Mouse (Mus musculus) testis, postnatal 14 days (tissue): ENCODE data around the gene Grwd1.

Source experiments
- DNase-seq: peaks from one replicate; pipeline ENCODE4 v3.0.0; 2021; ENCODE audit warnings: low spot score

Gene Grwd1

DNA sequence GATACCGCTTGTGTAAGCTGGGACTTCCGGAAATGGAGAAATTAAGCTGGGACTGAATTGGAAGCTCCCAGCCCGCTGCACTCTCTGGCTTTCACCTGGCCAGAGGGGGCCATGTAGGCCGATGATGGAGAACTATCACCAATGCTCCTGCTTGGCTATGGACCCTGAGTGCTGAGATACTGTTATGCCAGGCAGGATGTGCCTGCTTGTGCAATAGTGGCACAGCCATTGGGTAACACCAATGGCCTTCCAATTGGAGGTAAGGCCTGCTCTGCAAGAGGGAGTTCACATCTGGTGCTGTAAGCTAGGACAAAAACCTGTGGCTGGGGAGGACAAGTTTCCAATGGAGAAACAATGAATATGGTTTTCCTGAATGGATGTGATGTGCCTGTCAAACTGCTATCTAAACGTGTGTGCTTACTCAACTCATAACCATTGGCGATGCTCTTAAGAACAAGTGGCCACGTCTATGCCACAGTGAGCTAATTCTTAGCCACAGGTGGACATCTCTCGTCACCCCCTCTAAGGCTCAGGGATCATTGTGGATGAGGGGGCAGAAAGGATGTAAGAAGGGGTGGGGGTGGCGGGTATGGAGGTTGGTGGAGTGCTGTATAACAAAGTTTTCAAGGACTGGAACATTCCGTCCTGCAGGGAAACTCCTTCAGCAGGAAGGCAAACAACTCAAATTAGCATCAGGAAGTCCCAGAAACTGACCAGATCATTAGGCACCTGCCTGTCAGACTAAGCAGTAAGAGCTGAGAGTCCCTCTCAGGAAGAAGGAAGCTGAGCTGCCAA lies 12.4 kb upstream of the Grwd1 start:
- DNase-seq: no peak

- DNase-seq: no peak
Observed at GRCm38 (mm10) chr7:45833924-45834323, 3.2 kb upstream of the Grwd1 start.

DNA sequence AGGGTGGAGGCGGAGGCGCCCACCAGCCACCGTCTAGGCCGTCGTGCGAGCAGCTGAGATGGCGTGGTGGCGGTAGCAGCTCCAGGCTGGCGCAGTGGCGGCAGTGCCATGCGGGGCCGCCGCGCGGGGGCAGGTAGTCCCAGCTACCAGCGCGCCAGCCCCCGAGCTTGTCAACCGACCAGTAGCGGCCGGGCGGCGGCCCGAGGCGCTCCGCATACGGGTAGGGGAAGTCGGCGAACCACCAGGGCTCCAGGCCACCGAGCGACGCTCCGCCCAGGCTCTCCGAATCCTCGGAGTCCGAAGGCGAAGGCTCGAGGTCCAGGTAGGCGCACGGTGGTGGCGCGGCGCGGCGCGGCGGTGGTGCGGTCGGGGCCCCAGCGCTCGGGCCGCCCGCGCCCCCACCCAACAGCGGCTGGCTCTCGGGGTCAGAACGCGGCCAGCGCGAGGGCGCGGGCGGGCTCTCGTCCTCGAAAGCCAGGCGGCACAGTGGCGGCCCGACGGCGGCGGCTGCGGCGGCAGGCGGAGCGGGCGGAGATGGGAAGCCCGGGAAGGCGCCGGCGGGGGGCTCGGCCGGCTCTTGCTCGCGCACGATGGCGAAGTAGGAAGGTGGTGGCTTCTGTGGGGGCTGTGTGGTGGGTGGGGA lies 2.5 kb upstream of the Grwd1 start:
- DNase-seq: no peak

DNA sequence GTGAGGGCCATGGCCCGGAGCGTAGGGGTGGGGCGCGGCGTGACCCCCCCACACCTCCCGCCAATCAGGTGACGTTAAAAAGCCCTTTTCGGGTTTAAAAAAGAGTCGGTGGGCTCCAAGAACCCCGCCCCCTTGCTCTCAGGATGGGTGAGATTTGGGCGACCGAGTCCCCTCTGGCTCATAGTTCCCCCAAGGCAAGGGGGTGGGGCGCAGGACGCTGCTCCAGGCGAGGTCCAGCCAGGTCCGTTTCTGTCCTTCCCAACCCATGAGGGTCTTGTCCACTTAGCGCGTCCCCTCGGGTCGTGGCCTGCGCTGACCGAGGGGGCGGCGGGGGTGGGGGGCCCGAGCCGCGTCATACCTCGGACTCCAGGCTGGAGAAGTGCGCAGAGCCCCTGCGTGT lies 1.7 kb upstream of the Grwd1 start:
- DNase-seq: no peak

- no peak for DNase-seq
Observed at GRCm38 (mm10) chr7:45831128-45831525, 383 bp upstream of the Grwd1 start.

- DNase-seq: no peak
Observed at GRCm38 (mm10) chr7:45826631-45827030, 4.1 kb downstream of the Grwd1 start.

DNA sequence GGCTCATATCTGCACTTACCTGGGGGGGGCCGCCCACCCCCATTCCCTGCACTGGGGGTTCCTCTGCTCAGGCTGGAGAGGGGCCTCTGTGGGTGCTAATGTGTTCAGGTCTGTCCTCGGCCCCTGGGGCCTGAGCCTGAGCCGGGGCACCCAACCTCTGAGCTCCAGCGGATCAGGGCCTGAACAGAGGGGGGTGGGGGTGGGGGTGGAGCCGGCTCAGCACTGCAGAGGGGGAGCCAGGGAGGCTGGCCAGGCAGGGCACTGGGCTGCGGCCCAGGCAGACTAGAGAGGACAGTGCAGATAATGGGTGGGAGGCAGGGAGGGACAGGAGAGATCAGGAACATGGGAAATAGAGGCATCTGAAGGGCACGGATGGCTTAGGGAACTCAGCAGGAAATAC lies 6.1 kb downstream of the Grwd1 start, which contains the start of gene Kcnj14:
Gene Kcnj14 (minus strand): TSS at position 185 of the 400 bp plus-strand sequence.
- DNase-seq: no peak

GRCm38 (mm10) chr7:45820913-45821312 lies 9.8 kb downstream of the Grwd1 start:
- no peak for DNase-seq

- no peak for DNase-seq
Observed at GRCm38 (mm10) chr7:45819843-45820242, 10.9 kb downstream of the Grwd1 start.

GRCm38 (mm10) chr7:45815984-45816351 lies 14.8 kb downstream of the Grwd1 start:
- DNase-seq: no peak

GRCm38 (mm10) chr7:45815323-45815983 lies 15.3 kb downstream of the Grwd1 start:
- no peak for DNase-seq

DNA sequence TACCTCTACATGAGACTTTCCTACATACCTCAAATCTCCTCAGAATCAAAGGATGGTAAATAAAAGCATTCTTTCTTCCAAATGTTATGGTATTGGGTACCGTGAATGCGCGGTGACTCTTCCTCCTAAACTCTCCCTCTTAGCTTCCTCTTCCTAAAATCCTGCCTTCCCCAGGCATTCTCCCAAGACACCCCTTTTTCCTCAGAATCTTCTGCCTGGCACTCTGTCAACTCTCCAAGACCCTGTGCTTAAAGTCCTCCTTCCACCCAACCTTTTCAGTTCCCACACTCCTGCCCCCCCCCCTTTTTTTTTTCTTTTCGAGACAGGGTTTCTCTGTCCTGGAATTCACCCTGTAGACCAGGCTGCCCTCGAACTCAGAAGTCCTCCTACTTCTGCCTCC lies 15.9 kb downstream of the Grwd1 start:
- DNase-seq: no peak

GRCm38 (mm10) chr7:45813787-45814779 lies 16.7 kb downstream of the Grwd1 start, which contains the start of gene Cyth2:
Gene Cyth2 (minus strand): TSS chr7:45814581.
- DNase-seq: peak; percentile 100

DNA sequence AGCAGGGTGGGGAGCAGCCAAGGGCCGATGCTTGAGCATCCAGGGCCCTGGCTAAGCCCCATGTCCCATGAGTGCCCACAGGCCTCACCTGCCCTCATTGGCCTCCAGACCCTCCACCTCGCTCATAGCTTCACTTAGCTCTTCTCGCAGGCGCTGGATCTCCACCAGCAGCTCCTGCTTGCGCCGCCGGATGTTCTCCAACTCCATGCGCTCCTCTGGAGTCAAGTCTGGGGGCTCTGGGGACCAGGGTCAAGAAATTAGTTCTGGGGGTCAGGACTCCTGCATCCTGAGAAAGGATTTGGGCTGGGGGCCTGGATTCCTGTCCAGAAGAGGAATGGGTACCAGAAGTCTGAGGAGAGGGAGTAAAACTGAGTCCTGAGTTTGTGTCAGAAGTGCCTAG lies 17.8 kb downstream of the Grwd1 start:
- DNase-seq: no peak

DNA sequence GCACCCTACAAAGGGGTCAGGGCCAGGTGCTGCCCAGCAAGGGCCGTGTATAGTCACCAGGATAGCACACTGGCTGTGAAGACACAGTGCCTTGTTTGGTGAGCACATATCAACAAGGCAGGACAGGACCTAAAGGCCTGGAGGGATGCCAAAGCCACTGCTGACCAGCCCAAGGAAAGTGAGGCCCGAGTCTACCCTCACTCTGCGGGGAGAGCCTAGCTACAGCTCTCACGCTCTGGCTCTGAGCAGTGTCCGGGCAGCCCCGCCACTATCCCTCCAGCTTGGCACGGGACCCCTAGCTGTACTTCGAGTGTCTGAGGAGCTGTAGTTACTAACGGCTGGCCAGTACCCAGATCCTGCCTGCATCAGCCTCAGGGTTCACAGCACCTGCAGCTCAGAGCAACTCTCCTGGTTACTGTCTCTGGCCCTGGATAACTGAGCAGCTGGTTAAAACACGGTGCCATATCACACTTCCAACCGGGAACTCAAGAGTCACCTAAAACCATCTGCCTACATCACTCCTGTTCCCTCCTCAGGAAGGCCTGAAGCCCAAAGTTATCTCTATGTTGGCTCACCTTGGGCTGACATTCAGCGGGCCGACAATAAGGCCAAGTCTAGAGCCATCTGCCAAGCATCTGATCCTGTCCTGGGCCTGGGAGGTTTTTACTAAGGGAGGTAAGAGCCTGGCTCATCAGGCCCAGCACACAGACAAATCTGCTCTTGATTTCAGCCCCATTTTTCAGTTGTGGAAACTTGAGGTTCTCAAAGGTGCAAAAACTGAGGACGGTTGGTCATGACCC lies 21.3 kb downstream of the Grwd1 start:
- DNase-seq: no peak

- no peak for DNase-seq
Observed at GRCm38 (mm10) chr7:45808471-45808870, 22.3 kb downstream of the Grwd1 start.

DNA sequence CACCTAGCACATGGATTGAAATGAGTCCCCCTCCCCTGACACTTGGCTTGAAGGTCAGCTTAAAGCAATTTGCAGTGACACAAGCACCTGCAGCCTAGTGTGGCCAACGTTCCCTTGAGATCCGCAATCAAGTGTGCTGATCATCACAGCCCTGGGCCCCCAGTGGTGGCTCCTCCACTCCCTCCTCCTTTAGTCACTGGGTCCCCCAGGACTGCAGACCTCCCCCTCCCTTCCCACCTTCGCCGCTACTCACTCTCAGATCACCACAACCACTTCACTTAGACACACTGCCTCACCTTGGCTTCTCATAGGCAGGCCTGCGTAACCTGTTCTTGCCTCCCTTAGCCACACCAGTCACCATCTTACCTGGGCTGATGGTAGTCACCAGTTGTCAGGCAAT lies 24.8 kb downstream of the Grwd1 start:
- DNase-seq: no peak

- no peak for DNase-seq
Observed at GRCm38 (mm10) chr7:45802551-45802950, 28.2 kb downstream of the Grwd1 start.

GRCm38 (mm10) chr7:45801348-45801747 lies 29.4 kb downstream of the Grwd1 start:
- peak; percentile 86 for DNase-seq

- no peak for DNase-seq
Observed at GRCm38 (mm10) chr7:45800546-45801204, 30.1 kb downstream of the Grwd1 start.
